Mouse (Mus musculus) heart, adult 2 months (tissue): ENCODE data around the gene Noc2l. TPM values are rescaled to one million over a fixed set of nuclear protein-coding genes. Genes with fewer than 3 reads are reported as not detected.

Experiments used
- DNase-seq, 2 experiments: peaks; one replicate each; pipeline ENCODE4 v3.0.0; 2021
- H3K27ac ChIP-seq: fragments of 200-600 bp; 2 replicates; pipeline ENCODE4 v1.8.1; 2022
- H3K27me3 ChIP-seq: fragments of 200-500 bp; 2 replicates; pipeline ENCODE4 v1.6.1; 2012; ENCODE audit warnings: mild to moderate bottlenecking, low read length, inconsistent platforms, mixed read lengths; ENCODE audit not compliant: control insufficient read depth, insufficient read depth
- H3K36me3 ChIP-seq: fragments of 200-500 bp; 2 replicates; pipeline ENCODE4 v1.6.1; 2012; ENCODE audit warnings: low read length, inconsistent platforms; ENCODE audit not compliant: control insufficient read depth, insufficient read depth
- H3K4me1 ChIP-seq: fragments of 200-500 bp; 2 replicates; pipeline ENCODE4 v1.6.1; 2011; ENCODE audit warnings: low read length; ENCODE audit not compliant: control insufficient read depth, insufficient read depth
- H3K4me3 ChIP-seq: fragments of 200-600 bp; 2 replicates; pipeline ENCODE4 v1.8.1; 2022
- H3K79me2 ChIP-seq: fragments of 200-500 bp; replicated peaks from 2 replicates; pipeline ENCODE4 v1.6.1; 2012; ENCODE audit warnings: mild to moderate bottlenecking, inconsistent platforms, low read length, moderate library complexity, mixed read lengths; ENCODE audit not compliant: control insufficient read depth, insufficient read depth
- H3K9ac ChIP-seq: fragments of 200-500 bp; 2 replicates; pipeline ENCODE4 v1.6.1; 2012; ENCODE audit warnings: low read depth, mild to moderate bottlenecking, control low read depth, inconsistent platforms, low read length, mixed read lengths
- CTCF ChIP-seq: fragments of 200-600 bp; IDR thresholded peaks from 2 replicates; pipeline ENCODE4 v1.8.1; 2022; ENCODE audit warnings: antibody characterized with exemption, mild to moderate bottlenecking, moderate library complexity
- EP300 ChIP-seq: fragments of 200-500 bp; IDR thresholded peaks from 2 replicates; pipeline ENCODE4 v1.6.1; 2011; ENCODE audit warnings: low read depth, low read length, control low read depth; ENCODE audit not compliant: insufficient read depth
- POLR2A ChIP-seq: fragments of 200-500 bp; IDR thresholded peaks from 2 replicates; pipeline ENCODE4 v1.6.1; 2011; ENCODE audit warnings: mild to moderate bottlenecking, low read depth, low read length, control low read depth; ENCODE audit not compliant: insufficient read depth
- WGBS: fragments of 180-500 bp; shearing (Covaris S2); methylation state at CpG from one replicate; pipeline ENCODE4 v1.1.7; 2018; 5-methylcytosine and 5-hydroxymethylcytosine counted together
- intact Hi-C: fragments of 180-260 bp; cut with DNase I; formaldehyde crosslinking; loops from one replicate; pipeline ENCODE4 v1.15.1; 2025
- polyA plus RNA-seq: library from polyadenylated mRNA; depleted of rRNA; stranded (reverse); fragments of >200 nt; gene quantifications from 2 replicates; pipeline ENCODE4 v1.2.3, GENCODE M21; 2012
- total RNA-seq, 2 experiments: library from RNA; stranded (reverse); gene quantifications; 2 replicates each; pipeline ENCODE4 v1.2.3; 2021

The Noc2l gene
- total and polyA plus RNA-seq, 3 experiments = 24.8 to 33.9 (median 25.1) TPM

DNA sequence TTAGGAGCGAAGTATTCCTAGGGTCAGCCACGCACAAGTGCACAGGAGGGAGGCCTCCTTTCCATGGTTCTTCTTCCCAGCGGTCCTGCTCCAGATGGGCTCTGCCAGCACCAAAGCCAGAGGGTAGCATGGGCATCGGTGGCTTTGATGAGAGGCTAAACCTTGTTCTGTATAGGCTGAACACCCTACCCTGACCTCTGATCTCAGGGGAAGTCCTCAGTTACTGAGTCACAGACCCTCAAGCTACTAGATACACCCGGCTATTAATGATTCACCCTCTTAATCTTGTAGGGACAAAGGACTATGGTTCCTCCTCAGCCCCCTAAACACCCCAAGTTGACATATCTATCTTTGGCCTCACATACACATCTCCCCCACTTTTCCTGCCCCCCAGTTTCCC lies 41.9 kb upstream of the Noc2l start:
- WGBS = 94% methylated on average over 5 of the region's 5 CpGs
- Histone ChIP-seq H3K9ac (no peak overlapping the region), H3K79me2 (no peaks in the 10 kb centered on the region), H3K27ac (no peak overlapping the region), H3K4me3 (no peak overlapping the region), H3K36me3 (no peaks in the 10 kb centered on the region), H3K27me3 (no peaks in the 10 kb centered on the region), H3K4me1 (peaks cover 8% of the 10 kb centered on the region)
- TF ChIP-seq CTCF = no peak
- TF ChIP-seq POLR2A = no peak
- no peak for TF ChIP-seq EP300
- no peak for DNase-seq
- intact Hi-C loops = no loop called here

DNA sequence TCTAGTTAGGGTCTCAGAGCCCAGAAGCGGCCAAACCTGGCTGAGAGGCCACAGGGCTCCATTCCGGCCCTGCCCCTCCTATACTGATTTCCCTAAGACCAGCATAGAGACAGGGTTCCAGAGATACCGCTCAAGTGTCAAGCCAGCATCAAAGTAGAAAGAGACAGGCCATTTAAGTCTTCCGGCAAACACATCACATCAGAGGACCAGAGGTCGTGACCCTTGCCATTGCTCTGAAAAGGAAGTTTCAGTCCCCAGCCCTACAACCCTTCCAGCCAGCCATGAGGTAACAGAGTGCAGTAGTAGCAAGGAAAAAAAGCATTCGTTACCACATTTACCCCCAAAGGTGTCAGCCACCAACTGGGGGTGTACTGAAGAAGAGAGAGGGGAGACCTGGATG lies 41.5 kb upstream of the Noc2l start:
- no peak for DNase-seq
- H3K36me3 ChIP-seq = no peaks in the 10 kb centered on the region
- intact Hi-C loops = no loop called here
- no peak overlapping the region for H3K4me3 ChIP-seq
- TF ChIP-seq CTCF (no peak), EP300 (no peak), POLR2A (no peak)
- H3K79me2 ChIP-seq = no peaks in the 10 kb centered on the region
- H3K27me3 ChIP-seq = no peaks in the 10 kb centered on the region
- no peak overlapping the region for H3K9ac ChIP-seq
- WGBS = 86% methylated on average over 6 of the region's 6 CpGs
- no peak overlapping the region for H3K27ac ChIP-seq
- peaks cover 8% of the 10 kb centered on the region for H3K4me1 ChIP-seq

GRCm38 (mm10) chr4:156195927-156196870 lies 39.6 kb upstream of the Noc2l start:
- H3K79me2 ChIP-seq = no peaks in the 10 kb centered on the region
- no peaks in the 10 kb centered on the region for H3K36me3 ChIP-seq
- no peak for TF ChIP-seq POLR2A
- no peak for TF ChIP-seq EP300
- no peak for TF ChIP-seq CTCF
- H3K27me3 ChIP-seq = no peaks in the 10 kb centered on the region
- peak; percentile 64 to 69 for DNase-seq
- H3K9ac ChIP-seq = peak overlapping the region; percentile 87
- intact Hi-C loops = no loop called here
- H3K4me3 ChIP-seq = peak overlapping the region; percentile 93
- 8% methylated on average over 35 of the region's 35 CpGs for WGBS
- H3K27ac ChIP-seq = peak overlapping the region; percentile 83
- H3K4me1 ChIP-seq = peaks cover 9% of the 10 kb centered on the region

- under 1% methylated on average over 60 of the region's 88 CpGs for WGBS
- Histone ChIP-seq H3K79me2 (no peaks in the 10 kb centered on the region), H3K27ac (peak within 1 kb of the TSS; percentile 93), H3K4me1 (peaks cover 10% of the 10 kb centered on the region), H3K27me3 (no peaks in the 10 kb centered on the region), H3K36me3 (no peaks in the 10 kb centered on the region), H3K4me3 (peak within 1 kb of the TSS; percentile 93), H3K9ac (peak within 1 kb of the TSS; percentile 87)
- no peak for TF ChIP-seq CTCF
- no peak for TF ChIP-seq EP300
- peak; percentile 40; the same call in 1 of the 2 replicates for TF ChIP-seq POLR2A
- DNase-seq = peak; percentile 85 to 87
- intact Hi-C loops = no loop called here
Observed at GRCm38 (mm10) chr4:156197131-156197828, 38.5 kb upstream of the Noc2l start, which contains the start of gene Agrn. Agrn (minus strand) TSS chr4:156197488.

- Histone ChIP-seq H3K4me1 (peaks cover 15% of the 10 kb centered on the region), H3K27me3 (no peaks in the 10 kb centered on the region), H3K9ac (peak overlapping the region; percentile 83), H3K4me3 (peak overlapping the region; percentile 78), H3K79me2 (no peaks in the 10 kb centered on the region), H3K36me3 (no peaks in the 10 kb centered on the region), H3K27ac (peak overlapping the region; percentile 93)
- intact Hi-C loops = no loop called here
- TF ChIP-seq CTCF (peak; percentile 51), POLR2A (no peak)
- peak; percentile 89 to 92 for DNase-seq
- under 1% methylated on average over 26 of the region's 26 CpGs for WGBS
Observed at GRCm38 (mm10) chr4:156197829-156198205, 38.0 kb upstream of the Noc2l start.
